Mouse (Mus musculus) layer of hippocampus, adult 18-20 months (tissue): ENCODE measurements at regions not wholly inside any gene's neighbourhood (a gene's known extent, or its start where the extent isn't known, plus 50 kb on each side); places are given as distances from the start of the nearest gene placed in this dataset.
A peak's percentile ranks its signal among the peaks of the same experiment; 100 is the strongest.

ENCODE experiments used
- DNase-seq, 2 experiments: peaks; one replicate each; pipeline ENCODE4 v3.0.0; 2022; ENCODE audit warnings: low spot score in 2 of 2

DNA sequence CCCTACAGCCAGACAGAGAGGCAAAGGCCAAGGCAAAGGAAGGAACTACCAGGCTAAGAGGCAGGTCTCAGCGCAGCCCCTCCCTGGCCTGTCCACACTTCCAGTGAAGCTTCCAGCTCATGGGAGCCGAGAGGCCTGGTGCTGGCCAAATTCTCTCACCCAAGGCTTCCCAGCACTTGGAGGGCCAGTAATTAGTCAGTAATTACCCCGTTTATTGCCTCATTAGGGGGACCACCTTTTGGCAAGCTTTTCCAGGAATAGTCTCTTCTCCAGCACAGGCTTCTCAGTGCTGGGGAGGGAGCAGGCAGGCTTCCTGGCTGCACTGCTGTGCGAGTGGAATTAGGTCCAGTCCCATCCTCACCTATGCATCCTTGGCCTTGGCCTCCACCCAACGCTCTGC, 252.8 kb upstream of the Nxpe4 start:
- no peak for DNase-seq

DNA sequence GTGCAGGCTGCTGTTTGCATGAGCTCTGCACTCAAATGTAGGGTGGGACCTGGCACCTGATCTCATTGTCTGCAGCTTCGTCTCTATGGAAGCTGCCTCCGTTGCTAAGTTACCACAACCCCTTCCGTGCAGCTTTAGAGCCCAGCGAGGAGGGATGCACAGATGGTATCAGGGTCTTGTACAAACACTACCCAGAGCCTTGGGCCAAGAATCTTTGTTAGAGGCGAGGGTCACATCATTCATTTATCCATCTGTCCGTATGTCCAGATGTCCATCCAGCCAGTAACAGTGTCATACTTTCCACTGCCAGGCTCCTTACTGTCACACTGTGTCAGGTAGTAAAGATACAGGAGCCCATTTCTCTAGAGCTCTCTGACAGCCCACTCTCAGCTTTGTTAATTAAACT, 251.3 kb upstream of the Nxpe4 start:
- peak; percentile 74 to 78 for DNase-seq

- no peak for DNase-seq
These were observed 249.0 kb upstream of the Nxpe4 start for GRCm38 (mm10) chr9:47912823-47913222.

GRCm38 (mm10) chr9:47935299-47935698, 226.5 kb upstream of the Nxpe4 start:
- DNase-seq, result no peak

- DNase-seq, result no peak
These were observed 225.8 kb upstream of the Nxpe4 start for GRCm38 (mm10) chr9:47935957-47936457.

DNA sequence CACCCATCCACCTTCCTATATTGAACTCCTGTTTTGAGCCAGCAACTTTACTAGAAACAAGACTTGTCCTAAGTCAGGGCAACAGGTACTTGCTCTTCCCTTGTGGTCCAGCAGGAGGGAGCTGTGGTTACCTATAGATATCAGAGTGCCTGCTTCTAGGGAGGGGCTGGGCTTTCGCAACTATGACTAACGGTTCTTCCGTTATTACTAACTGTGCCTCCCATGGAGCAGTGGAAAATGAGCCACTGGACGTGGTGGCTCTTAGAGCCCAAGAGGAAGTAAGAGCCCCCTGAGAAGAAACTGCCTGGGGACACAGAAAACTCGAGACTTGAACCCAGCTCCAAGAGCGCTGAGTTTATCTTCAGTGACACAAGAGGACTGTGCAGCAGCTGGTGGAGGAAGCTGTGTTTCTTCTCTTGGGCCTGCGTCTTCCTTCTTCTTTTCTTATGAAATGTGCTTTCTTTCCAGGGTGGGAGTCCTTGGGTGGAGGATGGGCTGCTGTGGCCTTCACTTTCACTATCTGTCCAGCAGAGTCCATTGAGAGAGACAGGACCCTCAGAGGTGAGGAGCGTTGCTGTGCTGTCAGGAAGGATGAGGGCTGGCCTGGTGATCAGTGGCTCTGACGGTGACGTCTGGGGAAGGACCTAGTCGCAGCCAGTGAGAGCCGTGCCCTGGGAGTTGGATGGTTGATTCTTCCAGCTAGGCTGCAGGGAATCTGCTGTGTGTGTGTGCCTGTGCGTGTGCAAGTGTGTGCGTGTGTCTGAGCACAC, 222.7 kb upstream of the Nxpe4 start:
- DNase-seq, result no peak

- peak; percentile 71 to 79 for DNase-seq
These were observed 218.9 kb upstream of the Nxpe4 start for GRCm38 (mm10) chr9:47942761-47943583.

GRCm38 (mm10) chr9:47946226-47946625, 215.6 kb upstream of the Nxpe4 start:
- DNase-seq, result no peak

DNA sequence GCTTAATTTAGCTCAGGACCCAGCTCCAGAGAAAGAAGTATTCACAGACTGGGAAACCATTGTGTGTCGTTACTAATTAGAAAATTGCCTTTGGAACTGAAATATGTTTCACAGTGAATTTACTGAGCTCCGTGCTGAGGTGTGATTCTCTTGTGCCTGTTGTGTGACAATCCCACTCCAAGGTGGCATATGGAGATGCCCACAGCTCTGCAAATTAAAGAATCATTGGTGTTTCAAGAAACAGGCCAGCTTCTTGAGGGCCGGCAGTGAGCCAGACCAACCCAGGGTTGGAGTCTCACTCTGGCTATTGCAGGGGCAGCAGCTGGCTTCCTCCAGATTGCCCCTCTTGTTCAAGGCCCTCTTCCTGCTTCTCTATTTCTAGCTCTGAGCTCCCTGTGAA, 203.9 kb upstream of the Nxpe4 start:
- DNase-seq, result no peak

- no peak for DNase-seq
These were observed 203.0 kb upstream of the Nxpe4 start for GRCm38 (mm10) chr9:47958861-47959260.

DNA sequence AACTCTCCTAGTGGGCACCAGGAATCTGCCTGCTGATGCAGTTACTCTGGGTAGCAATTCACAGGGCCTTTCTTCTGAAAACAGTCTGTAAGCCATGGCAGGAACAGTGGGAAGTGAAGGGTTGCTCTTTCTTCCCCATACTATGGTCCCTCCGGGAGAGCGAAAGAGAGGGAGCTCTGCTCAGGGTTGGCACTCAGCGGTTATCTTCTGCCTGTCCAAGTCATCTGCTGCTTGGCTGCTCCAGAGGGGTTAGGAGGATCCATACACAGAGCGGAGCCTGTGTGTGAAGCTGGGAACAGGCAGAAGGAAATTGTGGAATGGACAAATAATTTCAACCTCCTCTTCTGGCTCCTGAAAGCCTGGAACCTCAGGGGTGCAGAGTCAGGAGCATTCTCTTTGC, 200.6 kb upstream of the Nxpe4 start:
- DNase-seq, result no peak

DNA sequence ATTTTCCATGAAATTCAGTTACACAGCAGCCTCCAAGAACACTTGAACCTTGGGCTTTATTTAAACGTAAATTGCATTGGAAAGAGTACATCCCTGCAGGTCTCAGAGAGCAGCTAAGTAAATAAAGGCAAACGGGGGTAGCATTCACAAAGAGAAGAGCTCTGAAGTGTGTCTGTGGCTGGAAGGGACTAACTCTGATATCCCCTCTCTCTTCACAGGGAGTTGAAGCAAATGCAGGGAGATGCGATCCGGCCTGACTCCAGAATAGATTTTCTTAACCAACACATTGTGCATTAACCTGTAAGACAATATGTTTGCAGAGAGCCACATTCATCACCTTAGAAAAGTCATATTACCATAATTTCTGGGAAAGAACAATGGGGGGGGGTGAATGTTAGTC, 199.7 kb upstream of the Nxpe4 start:
- DNase-seq, result no peak

GRCm38 (mm10) chr9:47962589-47962988, 199.2 kb upstream of the Nxpe4 start:
- DNase-seq, result no peak

GRCm38 (mm10) chr9:47973130-47973529, 188.7 kb upstream of the Nxpe4 start:
- no peak for DNase-seq

- peak in 1 of 2 experiments; percentile 18 for DNase-seq
These were observed 176.3 kb upstream of the Nxpe4 start for GRCm38 (mm10) chr9:47985356-47986111.

- DNase-seq, result no peak
These were observed 174.6 kb upstream of the Nxpe4 start for GRCm38 (mm10) chr9:47987266-47987665.

DNA sequence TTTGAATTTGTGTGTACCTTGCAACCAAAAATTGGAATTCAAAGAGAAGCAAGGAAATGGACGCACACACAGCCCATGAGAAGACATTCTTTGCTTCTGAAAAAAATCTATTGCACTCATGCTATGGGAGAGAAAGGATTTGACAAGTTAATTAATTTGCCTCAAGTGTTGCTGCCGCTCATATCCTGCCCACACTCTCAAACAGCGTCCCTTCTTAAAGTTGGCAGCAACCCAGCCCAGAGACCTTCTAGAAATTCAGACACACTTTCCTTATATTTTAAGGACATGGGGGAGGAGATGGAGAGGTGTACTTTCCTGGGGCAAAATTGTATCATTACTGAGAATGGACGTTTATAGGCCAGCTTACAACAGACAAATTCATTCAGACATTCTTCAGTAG, 167.2 kb upstream of the Nxpe4 start:
- DNase-seq, result no peak

- peak; percentile 9 to 37 for DNase-seq
These were observed 162.2 kb upstream of the Nxpe4 start for GRCm38 (mm10) chr9:47999632-48000031.

DNA sequence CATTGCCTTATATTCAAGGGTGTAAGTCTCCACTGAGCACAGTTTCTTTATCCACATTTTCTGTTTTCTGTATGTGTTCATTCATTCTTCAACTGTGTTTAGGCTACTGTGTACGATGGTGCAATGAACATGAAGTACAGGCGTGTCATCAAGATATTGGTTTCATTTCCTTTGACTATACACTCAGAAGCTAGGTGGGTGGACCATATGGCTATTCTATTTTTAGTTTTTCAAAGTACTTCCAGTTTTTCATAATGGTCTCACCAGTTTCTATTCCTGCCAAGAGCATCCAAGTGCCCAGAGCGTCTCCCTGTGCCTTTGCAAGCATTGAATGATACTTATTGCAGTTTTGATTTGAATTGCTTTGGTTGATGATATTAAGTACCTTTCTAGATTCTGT, 132.8 kb upstream of the Nxpe4 start:
- DNase-seq, result peak in 1 of 2 experiments; percentile 63

DNA sequence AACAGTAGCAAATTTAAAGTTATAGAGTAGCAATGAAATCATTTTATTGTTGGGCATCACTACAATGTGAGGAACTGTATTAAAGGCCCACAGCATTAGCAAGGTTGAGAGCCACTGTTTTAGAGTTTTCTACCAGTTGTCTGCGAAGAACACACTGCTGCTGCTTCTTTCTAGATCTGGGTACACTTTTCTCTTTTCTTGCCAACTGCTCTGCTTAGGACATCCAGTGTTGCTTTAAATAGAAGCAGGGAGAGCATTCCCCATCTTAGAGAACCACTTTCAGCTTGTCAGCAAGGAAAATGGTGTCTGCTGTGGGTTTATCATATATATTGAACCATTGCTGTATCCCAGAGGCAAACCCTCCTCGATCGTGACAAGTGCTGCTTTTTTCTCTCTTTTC, 131.0 kb upstream of the Nxpe4 start:
- peak in 1 of 2 experiments; percentile 7 for DNase-seq

- no peak for DNase-seq
These were observed 125.9 kb upstream of the Nxpe4 start for GRCm38 (mm10) chr9:48035959-48036358.

DNA sequence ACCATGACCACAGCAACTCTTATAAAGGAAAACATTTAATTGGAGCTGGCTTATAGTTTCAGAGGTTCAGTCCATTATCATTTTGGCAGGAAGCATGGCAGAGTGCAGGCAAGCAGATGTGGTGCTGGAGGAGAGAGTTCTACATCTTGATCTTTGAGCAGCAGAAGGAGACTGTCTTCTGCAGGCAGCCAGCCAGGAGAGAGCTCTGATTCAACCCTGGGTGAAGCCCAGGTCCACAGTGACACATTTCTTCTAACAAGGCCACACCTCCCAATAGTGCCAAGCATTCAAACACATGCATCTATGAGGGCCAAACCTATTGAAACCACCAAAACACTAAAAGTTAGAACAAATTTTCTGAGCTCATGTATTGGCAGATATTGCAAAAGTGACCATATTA, 117.0 kb upstream of the Nxpe4 start:
- DNase-seq, result no peak
